Comparison of ENCODE assay signal across 12 mouse cellular contexts in genomic region chr10:5904399-5904798, GRCm38 (mm10). TPM values are rescaled to one million over a fixed set of nuclear protein-coding genes. Genes with fewer than 3 reads are reported as not detected.
A peak's percentile ranks its signal among the peaks of the same experiment; 100 is the strongest.
DNase-seq lines count a peak whose midpoint lies in the region; ATAC-seq and TF ChIP-seq lines count a peak whose summit lies in the region.
"Had no signal": no experiment of that assay in that cellular context is flagged by ENCODE, and none has a peak within 500 bp of the region (broad histone marks: within the 10 kb centered on the region; RNA-seq: fewer than 3 reads in every experiment).

No protein-coding gene starts in this region.

- no peak overlapping the region for H3K4me3 ChIP-seq in midbrain, postnatal 0 days (ENCODE audit: low read depth, low read length)
- no peak overlapping the region for H3K4me3 ChIP-seq in midbrain, embryonic 13.5 days (replicated peaks)
- H3K4me3 ChIP-seq: gastrocnemius, adult 2 months; heart, embryonic 13.5 days; myocyte had no signal

- ATAC-seq in frontal cortex, adult (ENCODE audit: low TSS enrichment): peak; percentile 91
- no peak for ATAC-seq in midbrain, postnatal 0 days (ENCODE audit: low FRiP score)
- ATAC-seq in midbrain, embryonic 13.5 days: no peak

- no peak overlapping the region for H3K9ac ChIP-seq in midbrain, postnatal 0 days (replicated peaks; ENCODE audit: low read length, poor library complexity, severe bottlenecking)
- no peak overlapping the region for H3K9ac ChIP-seq in midbrain, embryonic 13.5 days (replicated peaks)
- H3K9ac ChIP-seq: heart, embryonic 13.5 days had no signal

- H3K4me2 ChIP-seq in midbrain, postnatal 0 days (ENCODE audit: low read depth, low read length, poor library complexity, severe bottlenecking): no peak overlapping the region
- H3K4me2 ChIP-seq in midbrain, embryonic 13.5 days (replicated peaks): no peak overlapping the region
- H3K4me2 ChIP-seq: heart, embryonic 13.5 days had no signal

- TF ChIP-seq CTCF in midbrain, postnatal 0 days (IDR thresholded peaks at IDR 0.05): peak; percentile 17; the same call in 1 of the 2 replicates

- WGBS in midbrain, postnatal 0 days: 79% methylated on average over 2 of the region's 2 CpGs
- 92% methylated on average over 2 of the region's 2 CpGs for WGBS in midbrain, embryonic 13.5 days

- H3K4me1 ChIP-seq in midbrain, postnatal 0 days (ENCODE audit: insufficient read depth, low read length): no peaks in the 10 kb centered on the region
- peaks cover 5% of the 10 kb centered on the region; the same call in 1 of the 2 replicates for H3K4me1 ChIP-seq in midbrain, embryonic 13.5 days (replicated peaks)

- no peak overlapping the region for H3K27ac ChIP-seq in midbrain, postnatal 0 days (ENCODE audit: low read depth, low read length)
- H3K27ac ChIP-seq in midbrain, embryonic 13.5 days: no peak overlapping the region
- H3K27ac ChIP-seq: gastrocnemius, adult 2 months; heart, embryonic 13.5 days had no signal

- no peaks in the 10 kb centered on the region for H3K36me3 ChIP-seq in midbrain, postnatal 0 days (ENCODE audit: insufficient read depth, low read length)
- no peaks in the 10 kb centered on the region for H3K36me3 ChIP-seq in midbrain, embryonic 13.5 days
- H3K36me3 ChIP-seq: heart, embryonic 13.5 days had no signal

- no peaks in the 10 kb centered on the region for H3K9me3 ChIP-seq in midbrain, postnatal 0 days (ENCODE audit: low read length)
- H3K9me3 ChIP-seq in midbrain, embryonic 13.5 days: no peaks in the 10 kb centered on the region
- H3K9me3 ChIP-seq: heart, embryonic 13.5 days had no signal

- no peaks in the 10 kb centered on the region for H3K27me3 ChIP-seq in midbrain, postnatal 0 days (ENCODE audit: insufficient read depth, low read length)
- H3K27me3 ChIP-seq in midbrain, embryonic 13.5 days: no peaks in the 10 kb centered on the region
- H3K27me3 ChIP-seq: heart, embryonic 13.5 days had no signal

- no peak for DNase-seq in frontal cortex, postnatal 14 days (ENCODE audit: low spot score in 2 of 2)
- peak; percentile 57 for DNase-seq in midbrain, postnatal 0 days (ENCODE audit: low spot score)
- peak; percentile 21 for DNase-seq in cerebellum, adult 8-10 months
- DNase-seq in right cerebral cortex, postnatal 4 days: peak; percentile 4
- no peak for DNase-seq in c-Kit-positive CD71-positive TER-119-positive erythroid progenitor cells, embryonic 14.5 days (ENCODE audit: low spot score)
- DNase-seq in lung, adult 18-20 months: no peak
- DNase-seq: gastrocnemius, adult 2 months; lung, postnatal 4 days had no signal

RNA-seq across cellular contexts. Expression of gene Rgs17, which starts 17.8 kb away (rescaled TPM):
- 45.9 and 52.2 TPM in 2 replicates for total RNA-seq in midbrain, postnatal 0 days (2014; rRNA removed)
- polyA plus RNA-seq in midbrain, postnatal 0 days (2015; fragmentation: Nextera tagmentation; extraction: Ambion mirVana): 58.8 and 59.7 TPM in 2 replicates
- polyA plus RNA-seq in midbrain, embryonic 13.5 days (2015; fragmentation: Nextera tagmentation; extraction: Ambion mirVana): 12.0 and 13.4 TPM in 2 replicates

Comparison
In these comparisons a context has a peak if more than half of its experiments do, and no peak if none do; other contexts are left out.
1. DNase-seq: peak in midbrain, postnatal 0 days (single experiment), cerebellum, adult 8-10 months (single experiment) and right cerebral cortex, postnatal 4 days (single experiment); none in frontal cortex, postnatal 14 days (0 of 2), c-Kit-positive CD71-positive TER-119-positive erythroid progenitor cells, embryonic 14.5 days (single experiment) and lung, adult 18-20 months (0 of 2).